Mouse (Mus musculus) naive thymus-derived CD4-positive, alpha-beta T cell, adult 2 months (primary cell): Measurements from ENCODE around the gene Vrk2.

Source experiments
- DNase-seq: peaks from one replicate; pipeline ENCODE4 v3.0.0-alpha.2; 2011; ENCODE audit warnings: low read depth

The Vrk2 gene

GRCm38 (mm10) chr11:26537816-26538215, 56.0 kb downstream of the Vrk2 start:
- DNase-seq, result no peak

- no peak for DNase-seq
Measured at GRCm38 (mm10) chr11:26533828-26534119, 60.0 kb downstream of the Vrk2 start.

DNA sequence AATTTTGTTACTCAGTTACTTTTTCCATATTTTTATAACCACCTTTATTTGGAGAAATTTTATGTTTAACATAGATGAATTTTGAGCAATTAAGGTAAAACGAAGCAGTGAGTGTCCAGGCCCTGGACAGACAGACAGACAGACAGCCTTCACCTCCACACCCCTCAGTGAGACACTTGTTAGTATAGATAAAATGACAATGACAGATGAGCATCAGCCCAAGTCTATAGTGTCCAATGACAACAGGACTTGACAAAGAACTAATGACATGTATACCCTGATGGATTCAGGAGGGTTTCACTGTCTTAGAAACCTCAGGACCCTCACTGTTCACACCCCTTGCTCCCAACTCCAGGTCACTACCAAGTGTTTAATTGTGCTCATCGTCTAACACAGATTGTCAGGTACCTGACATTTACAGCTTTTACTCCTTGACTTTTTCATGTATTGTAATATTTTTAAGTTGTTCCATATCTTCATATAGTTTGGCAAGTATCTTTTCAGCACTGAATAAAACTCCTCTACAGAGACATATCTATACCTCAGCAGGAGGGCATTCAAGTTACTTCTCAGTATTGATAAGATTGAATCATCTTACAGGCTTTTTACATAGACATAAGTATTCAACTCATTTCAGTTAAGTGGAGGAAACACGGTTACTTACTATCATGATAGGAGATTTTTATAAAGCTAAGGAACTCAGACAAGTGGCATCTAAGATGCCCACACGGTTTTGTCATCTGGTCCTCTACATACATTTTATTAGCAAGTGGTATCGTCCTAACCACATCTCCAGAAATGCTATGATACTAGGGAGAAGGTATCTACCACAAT, 60.6 kb downstream of the Vrk2 start:
- no peak for DNase-seq

- DNase-seq, result no peak
Measured at GRCm38 (mm10) chr11:26526861-26527260, 66.9 kb downstream of the Vrk2 start.

- DNase-seq, result no peak
Measured at GRCm38 (mm10) chr11:26518991-26519390, 74.8 kb downstream of the Vrk2 start.

DNA sequence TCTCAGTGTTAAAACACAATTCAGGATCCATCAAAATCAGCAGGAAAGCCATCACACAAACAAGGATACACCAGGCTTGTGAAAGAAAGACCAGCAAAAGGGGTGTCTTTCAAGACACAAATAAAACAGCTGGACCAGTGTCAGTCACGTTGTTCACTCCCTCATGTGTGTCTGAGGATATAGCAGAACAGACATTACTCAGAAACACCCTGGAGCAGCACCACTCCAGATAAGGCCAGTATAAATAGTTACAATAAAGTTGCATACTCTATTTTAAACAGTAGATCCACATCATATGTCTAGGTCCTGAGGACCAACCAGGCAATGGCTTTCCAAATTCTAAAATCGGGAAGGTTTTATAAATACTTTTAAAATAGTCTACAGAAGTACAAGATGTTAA, 77.7 kb downstream of the Vrk2 start:
- DNase-seq, result no peak

DNA sequence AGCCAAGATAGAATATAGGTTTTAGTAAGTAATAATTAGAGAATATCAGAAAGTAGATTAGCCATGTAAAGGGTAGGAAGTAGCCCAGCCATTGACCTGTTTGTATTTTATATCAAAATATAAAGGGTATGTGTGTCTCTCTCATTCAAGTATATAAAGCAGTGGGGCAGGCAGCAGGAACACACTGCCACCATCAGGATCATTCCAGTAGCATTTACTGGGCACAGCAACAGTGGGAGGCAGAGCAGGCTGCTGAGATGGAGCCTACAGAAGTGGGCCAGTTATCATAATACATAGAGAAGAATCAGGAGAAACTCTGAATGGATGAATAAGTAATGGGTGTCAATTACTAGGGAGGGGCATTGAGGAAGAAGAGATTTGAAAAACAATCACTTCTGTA, 80.1 kb downstream of the Vrk2 start:
- no peak for DNase-seq

DNA sequence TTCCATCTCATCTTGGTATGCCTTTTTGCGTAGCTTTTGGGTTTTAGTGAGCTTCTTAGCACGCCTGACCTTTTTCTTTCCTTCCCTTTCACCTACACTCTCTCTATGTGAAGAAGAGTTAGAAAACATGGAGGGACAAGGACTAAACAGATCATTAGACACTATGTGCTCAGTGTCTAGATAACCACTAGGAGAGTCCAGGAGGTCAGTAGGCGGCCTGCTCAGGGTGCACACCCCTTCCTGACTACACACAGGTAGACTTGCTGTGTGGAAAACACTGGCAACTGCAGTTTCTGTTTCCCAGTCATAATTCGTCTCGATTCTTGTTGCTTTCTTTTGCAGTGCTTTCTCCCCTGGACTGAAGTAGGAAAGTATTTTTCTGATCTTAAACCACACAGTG, 97.8 kb downstream of the Vrk2 start:
- DNase-seq, result no peak

GRCm38 (mm10) chr11:26489761-26490466, 103.9 kb downstream of the Vrk2 start:
- DNase-seq, result no peak

- DNase-seq, result no peak
Measured at GRCm38 (mm10) chr11:26481691-26482242, 112.0 kb downstream of the Vrk2 start.

- DNase-seq, result no peak
Measured at GRCm38 (mm10) chr11:26477037-26477739, 116.6 kb downstream of the Vrk2 start.

DNA sequence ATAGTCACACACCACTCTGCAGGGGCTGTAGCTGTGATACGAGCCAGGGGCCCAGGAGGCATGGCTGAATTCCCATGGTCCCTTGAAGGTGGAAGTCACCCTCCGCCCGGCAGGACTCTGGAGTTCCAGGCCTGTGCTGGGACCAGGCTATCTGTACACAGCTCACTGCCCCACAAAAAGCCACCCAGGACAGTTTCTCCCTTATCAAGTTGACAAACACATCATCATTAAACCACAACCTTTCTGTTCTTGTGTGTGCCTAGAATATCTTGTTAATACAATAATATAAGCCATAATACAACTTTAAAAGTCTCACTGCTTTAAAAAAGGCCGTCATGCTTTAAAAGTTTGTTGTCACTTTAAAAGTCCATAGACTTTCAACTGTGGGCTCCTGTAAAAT, 139.7 kb downstream of the Vrk2 start:
- no peak for DNase-seq

DNA sequence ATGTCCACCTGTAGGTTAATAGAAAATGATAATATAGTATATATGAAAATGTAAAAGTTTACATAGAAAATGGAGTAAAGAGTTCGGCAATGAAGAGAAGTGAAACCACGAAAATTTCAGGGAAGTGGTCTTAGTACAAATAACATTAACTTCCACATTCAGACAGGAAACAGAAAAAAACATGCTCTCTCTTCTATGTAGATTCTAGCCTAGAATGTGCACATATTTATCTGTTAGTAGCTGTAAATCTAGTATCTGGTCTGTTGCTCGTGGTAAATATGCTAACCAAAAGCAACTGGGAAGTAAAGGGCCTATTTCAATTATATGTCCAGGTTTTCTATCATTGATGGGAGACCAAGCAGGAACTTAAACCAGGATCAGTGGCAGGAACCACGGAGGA, 141.1 kb downstream of the Vrk2 start:
- DNase-seq, result no peak

DNA sequence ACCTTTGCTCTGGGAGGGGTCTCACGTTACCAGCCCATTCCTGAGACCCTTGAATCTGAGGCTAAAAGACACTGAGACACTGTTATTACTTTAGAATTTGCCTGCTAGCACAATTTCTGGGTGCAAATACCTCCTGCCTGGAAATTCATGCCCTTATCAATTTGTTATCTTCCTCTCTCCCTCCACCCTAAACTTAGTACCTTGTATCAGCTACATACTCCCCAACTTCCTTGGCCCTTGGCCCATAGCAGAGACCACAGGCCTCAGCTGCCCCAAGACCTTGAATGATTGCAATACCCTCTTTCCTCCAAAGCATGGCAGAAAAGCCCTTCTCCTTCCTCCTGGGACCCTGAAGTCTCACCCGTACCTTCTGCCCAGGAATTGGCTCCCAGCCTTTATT, 142.6 kb downstream of the Vrk2 start:
- no peak for DNase-seq

DNA sequence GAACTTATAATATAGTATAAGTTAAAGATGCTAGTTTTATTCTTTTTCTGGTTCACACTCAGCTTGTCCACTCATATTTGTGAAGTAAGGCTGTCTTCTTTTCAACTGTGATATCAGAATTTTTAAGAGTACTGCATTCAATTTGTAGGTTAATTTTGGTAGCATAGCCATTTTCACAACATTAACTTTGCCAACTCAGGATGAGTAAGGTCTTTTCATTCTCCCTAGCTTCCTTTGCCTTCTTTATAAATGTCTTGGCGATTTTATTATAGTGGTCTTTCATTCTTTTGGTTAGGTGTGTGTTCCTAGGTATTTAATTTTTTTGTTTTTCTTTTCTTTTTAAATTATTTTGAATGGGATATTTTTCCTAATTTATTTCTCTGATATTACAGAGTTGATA, 143.2 kb downstream of the Vrk2 start:
- no peak for DNase-seq

DNA sequence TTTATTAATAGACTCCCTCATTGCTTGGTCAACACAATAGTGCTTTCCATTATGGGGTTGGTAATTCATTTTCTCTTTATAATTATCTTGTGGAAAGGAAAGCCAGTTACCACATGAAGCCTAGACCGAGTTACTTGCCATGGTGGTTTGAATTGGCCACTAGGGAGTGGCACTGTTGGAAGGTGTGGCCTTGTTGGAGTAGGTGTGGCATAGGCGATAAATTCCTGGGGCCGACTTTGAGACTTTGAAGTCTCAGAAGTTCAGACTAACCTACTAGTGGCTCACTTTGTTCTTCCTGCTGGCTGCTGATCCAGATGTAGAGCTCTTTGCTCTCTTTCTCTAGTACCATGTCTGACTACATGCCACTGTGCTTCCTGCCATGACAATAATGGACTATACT, 144.0 kb downstream of the Vrk2 start:
- DNase-seq, result no peak

GRCm38 (mm10) chr11:26444374-26444773, 149.4 kb downstream of the Vrk2 start:
- DNase-seq, result no peak

GRCm38 (mm10) chr11:26441121-26441520, 152.7 kb downstream of the Vrk2 start:
- DNase-seq, result no peak

DNA sequence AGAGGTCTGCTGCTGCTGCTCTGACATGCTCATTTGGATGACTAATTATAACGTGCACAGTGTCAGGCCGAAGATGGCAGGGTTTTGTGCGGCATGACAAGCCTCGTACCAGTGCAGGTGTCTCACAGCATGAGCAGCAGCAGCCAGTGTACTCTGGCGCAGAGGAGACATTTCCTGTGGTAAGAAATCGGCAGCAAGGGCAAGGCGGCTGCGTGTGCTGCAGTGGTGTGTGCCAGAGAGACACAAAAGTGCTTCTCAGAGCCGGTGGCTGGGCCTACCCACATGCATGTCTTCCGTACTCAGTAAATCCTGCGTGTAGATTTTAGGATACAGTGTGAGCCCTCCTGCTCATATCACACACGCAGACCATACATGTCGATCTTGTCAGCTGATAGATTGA, 156.0 kb downstream of the Vrk2 start:
- peak; percentile 43 for DNase-seq

GRCm38 (mm10) chr11:26434229-26434628, 159.6 kb downstream of the Vrk2 start:
- DNase-seq, result no peak

DNA sequence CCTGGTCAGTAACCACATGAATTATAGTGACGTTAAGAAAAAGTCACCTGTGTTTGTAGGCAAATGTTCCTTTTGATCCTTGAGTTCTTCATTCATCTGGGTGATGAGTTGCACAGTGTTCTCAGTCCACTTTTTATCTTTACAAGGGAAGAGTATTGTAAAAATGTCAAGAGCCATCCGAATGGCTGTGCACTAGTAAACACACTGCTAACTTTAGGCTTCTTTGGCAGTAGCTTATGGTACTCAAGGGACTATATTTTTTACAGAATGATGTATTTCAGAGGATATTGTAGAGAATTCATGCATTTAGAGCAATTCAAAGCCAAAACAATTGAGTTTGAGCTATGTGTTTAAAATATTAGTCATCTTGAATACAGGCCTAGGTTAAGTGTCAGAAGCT, 172.3 kb downstream of the Vrk2 start:
- no peak for DNase-seq
